Mouse (Mus musculus) midbrain, postnatal 0 days (tissue): ENCODE data around the gene Fam151b. TPM values are rescaled to one million over a fixed set of nuclear protein-coding genes. Genes with fewer than 3 reads are reported as not detected.

Experiments used
- ATAC-seq: fragments of 200-750 bp; cut with Nextera tagmentation; 2 replicates; pipeline ENCODE4 v1.8.0; 2017; ENCODE audit warnings: moderate number of reproducible peaks, mild to moderate bottlenecking, moderate TSS enrichment, moderate library complexity; ENCODE audit not compliant: low FRiP score
- DNase-seq: peaks from one replicate; pipeline ENCODE4 v3.0.0-alpha.2; 2015; ENCODE audit warnings: low spot score
- H3K27ac ChIP-seq: fragments of 300-500 bp; sonication (generic); 2 replicates; pipeline ENCODE4 v1.5.1; 2014; ENCODE audit warnings: low read depth, mild to moderate bottlenecking, low read length, mixed read lengths
- H3K27me3 ChIP-seq: fragments of 300-500 bp; sonication (generic); 2 replicates; pipeline ENCODE4 v1.6.1; 2014; ENCODE audit warnings: low read length, control low read depth, mixed read lengths; ENCODE audit not compliant: insufficient read depth
- H3K36me3 ChIP-seq: fragments of 300-500 bp; sonication (generic); 2 replicates; pipeline ENCODE4 v1.6.1; 2014; ENCODE audit warnings: low read length, control low read depth, mixed read lengths; ENCODE audit not compliant: insufficient read depth
- H3K4me1 ChIP-seq: fragments of 300-500 bp; sonication (generic); 2 replicates; pipeline ENCODE4 v1.6.1; 2014; ENCODE audit warnings: mild to moderate bottlenecking, control low read depth, antibody characterized with exemption, low read length, mixed read lengths; ENCODE audit not compliant: insufficient read depth
- H3K4me2 ChIP-seq: fragments of 300-500 bp; sonication (generic); 2 replicates; pipeline ENCODE4 v1.6.1; 2014; ENCODE audit warnings: low read depth, mild to moderate bottlenecking, low read length, mixed read lengths; ENCODE audit not compliant: poor library complexity, severe bottlenecking
- H3K4me3 ChIP-seq: fragments of 300-500 bp; sonication (generic); 2 replicates; pipeline ENCODE4 v1.5.1; 2014; ENCODE audit warnings: low read depth, mild to moderate bottlenecking, low read length, moderate library complexity
- H3K9ac ChIP-seq: fragments of 300-500 bp; sonication (generic); replicated peaks from 2 replicates; pipeline ENCODE4 v1.6.1; 2014; ENCODE audit warnings: mild to moderate bottlenecking, low read length, moderate library complexity, mixed read lengths; ENCODE audit not compliant: poor library complexity, severe bottlenecking
- H3K9me3 ChIP-seq: fragments of 300-500 bp; sonication (generic); 2 replicates; pipeline ENCODE4 v1.6.1; 2016; ENCODE audit warnings: low read length, control low read depth
- CTCF ChIP-seq: IDR thresholded peaks from 2 replicates; pipeline ENCODE4 v1.5.1; 2016; ENCODE audit warnings: antibody characterized with exemption, mild to moderate bottlenecking
- WGBS: fragments of 180-500 bp; shearing (Covaris S2); extraction: QIAGEN DNeasy Blood & Tissue Kit; methylation state at CpG from one replicate; pipeline ENCODE4 v1.1.7; 2014; 5-methylcytosine and 5-hydroxymethylcytosine counted together
- polyA plus RNA-seq: library from polyadenylated mRNA; unstranded; fragments of >200 nt; fragmentation: Nextera tagmentation; extraction: Ambion mirVana; gene quantifications from 2 replicates; pipeline ENCODE4 v1.2.1, GENCODE M21; 2015
- total RNA-seq: library from RNA; depleted of rRNA; stranded (reverse); fragments of >200 nt; gene quantifications from 2 replicates; pipeline ENCODE4 v1.2.3, GENCODE M21; 2014; rRNA removed

Gene Fam151b
- total RNA-seq = 6.4 and 7.3 TPM in 2 replicates
- 0.17 TPM in 1 of 2 replicates, not detected in the other for polyA plus RNA-seq

- no peak for TF ChIP-seq CTCF
- Histone ChIP-seq H3K27me3 (no peaks in the 10 kb centered on the region), H3K4me2 (peak within 1 kb of the TSS; percentile 51), H3K4me1 (no peaks in the 10 kb centered on the region), H3K9me3 (no peaks in the 10 kb centered on the region), H3K4me3 (peak within 1 kb of the TSS; percentile 46), H3K36me3 (0 out of 2 replicates have a peak, but pooled peaks cover 6% of the 10 kb centered on the region), H3K9ac (peak within 1 kb of the TSS; percentile 9; the same call in 1 of the 2 replicates), H3K27ac (peak within 1 kb of the TSS; percentile 69)
- DNase-seq = peak; percentile 98
- ATAC-seq = peak; percentile 99
- 5% methylated on average over 19 of the region's 19 CpGs for WGBS
Measured at GRCm38 (mm10) chr13:92483852-92484463, at the start of gene Fam151b. Gene Fam151b, minus strand, starts transcription at chr13:92484015.

- H3K4me1 ChIP-seq = no peaks in the 10 kb centered on the region
- no peak overlapping the region for H3K9ac ChIP-seq
- WGBS = 88% methylated on average over 2 of the region's 2 CpGs
- no peaks in the 10 kb centered on the region for H3K9me3 ChIP-seq
- H3K36me3 ChIP-seq = no peaks in the 10 kb centered on the region
- no peak overlapping the region for H3K4me3 ChIP-seq
- H3K27me3 ChIP-seq = no peaks in the 10 kb centered on the region
- no peak overlapping the region for H3K4me2 ChIP-seq
- no peak for TF ChIP-seq CTCF
- ATAC-seq (no peak), DNase-seq (no peak)
- no peak overlapping the region for H3K27ac ChIP-seq
Measured at GRCm38 (mm10) chr13:92532216-92532615, 48.4 kb upstream of the Fam151b start.

GRCm38 (mm10) chr13:92531237-92531636 is 47.4 kb upstream of the Fam151b start:
- DNase-seq (no peak), ATAC-seq (no peak)
- no peaks in the 10 kb centered on the region for H3K4me1 ChIP-seq
- 4% methylated on average over 15 of the region's 15 CpGs for WGBS
- no peaks in the 10 kb centered on the region for H3K27me3 ChIP-seq
- no peaks in the 10 kb centered on the region for H3K9me3 ChIP-seq
- H3K9ac ChIP-seq = peak overlapping the region; percentile 86
- H3K36me3 ChIP-seq = no peaks in the 10 kb centered on the region
- no peak for TF ChIP-seq CTCF
- peak overlapping the region; percentile 94 for H3K27ac ChIP-seq
- H3K4me2 ChIP-seq = peak overlapping the region; percentile 66
- H3K4me3 ChIP-seq = peak overlapping the region; percentile 90

GRCm38 (mm10) chr13:92530721-92531211 is 47.0 kb upstream of the Fam151b start, which contains the start of gene Zfyve16:
Gene Zfyve16, minus strand, starts transcription at chr13:92530868.
- Histone ChIP-seq H3K4me1 (no peaks in the 10 kb centered on the region), H3K27me3 (no peaks in the 10 kb centered on the region), H3K36me3 (no peaks in the 10 kb centered on the region), H3K4me2 (peak within 1 kb of the TSS; percentile 66), H3K9me3 (no peaks in the 10 kb centered on the region), H3K9ac (peak within 1 kb of the TSS; percentile 86), H3K27ac (peak within 1 kb of the TSS; percentile 94), H3K4me3 (peak within 1 kb of the TSS; percentile 90)
- TF ChIP-seq CTCF = no peak
- DNase-seq = peak; percentile 97
- peak; percentile 98 for ATAC-seq
- under 1% methylated on average over 30 of the region's 46 CpGs for WGBS

GRCm38 (mm10) chr13:92529828-92530720 is 46.3 kb upstream of the Fam151b start:
- Histone ChIP-seq H3K36me3 (no peaks in the 10 kb centered on the region), H3K9ac (peak overlapping the region; percentile 86), H3K9me3 (no peaks in the 10 kb centered on the region), H3K4me2 (peak overlapping the region; percentile 66), H3K4me1 (no peaks in the 10 kb centered on the region), H3K4me3 (peak overlapping the region; percentile 90), H3K27ac (peak overlapping the region; percentile 94), H3K27me3 (no peaks in the 10 kb centered on the region)
- 2% methylated on average over 41 of the region's 47 CpGs for WGBS
- peak; percentile 44 for DNase-seq
- no peak for TF ChIP-seq CTCF
- peak; percentile 83; the same call in 1 of the 2 replicates for ATAC-seq
